Mouse (Mus musculus) stomach, embryonic 16.5 days (tissue): ENCODE measurements around the gene Mgat4d. TPM values are rescaled to one million over a fixed set of nuclear protein-coding genes. Genes with fewer than 3 reads are reported as not detected.

ENCODE experiments used
- ATAC-seq: fragments of 200-750 bp; cut with Nextera tagmentation; 2 replicates; pipeline ENCODE4 v1.8.0; 2017; ENCODE audit warnings: moderate number of reproducible peaks, moderate TSS enrichment; ENCODE audit not compliant: insufficient read depth, low FRiP score
- H3K27ac ChIP-seq: fragments of 300-500 bp; sonication (generic); 2 replicates; pipeline ENCODE4 v1.5.1; 2014; ENCODE audit warnings: low read length
- H3K27me3 ChIP-seq: fragments of 300-500 bp; sonication (generic); 2 replicates; pipeline ENCODE4 v1.6.1; 2014; ENCODE audit warnings: low read length, control low read depth, mixed read lengths; ENCODE audit not compliant: control insufficient read depth, insufficient read depth
- H3K36me3 ChIP-seq: fragments of 300-500 bp; sonication (generic); 2 replicates; pipeline ENCODE4 v1.6.1; 2014; ENCODE audit warnings: low read length; ENCODE audit not compliant: control insufficient read depth, insufficient read depth
- H3K4me1 ChIP-seq: fragments of 300-500 bp; sonication (generic); 2 replicates; pipeline ENCODE4 v1.6.1; 2014; ENCODE audit warnings: low read length, control low read depth, mixed read lengths; ENCODE audit not compliant: control insufficient read depth, insufficient read depth
- H3K4me2 ChIP-seq: fragments of 300-500 bp; sonication (generic); 2 replicates; pipeline ENCODE4 v1.6.1; 2014; ENCODE audit warnings: low read depth, low read length, mixed read lengths
- H3K4me3 ChIP-seq: fragments of 300-500 bp; sonication (generic); replicated peaks from 2 replicates; pipeline ENCODE4 v1.5.1; 2014; ENCODE audit warnings: mild to moderate bottlenecking, low read length
- H3K9ac ChIP-seq: fragments of 300-500 bp; sonication (generic); 2 replicates; pipeline ENCODE4 v1.6.1; 2014; ENCODE audit warnings: low read length
- H3K9me3 ChIP-seq: fragments of 300-500 bp; sonication (generic); replicated peaks from 2 replicates; pipeline ENCODE4 v1.6.1; 2016; ENCODE audit warnings: low read length, control low read depth; ENCODE audit not compliant: control insufficient read depth
- WGBS: fragments of 180-500 bp; shearing (Covaris S2); extraction: QIAGEN DNeasy Blood & Tissue Kit; methylation state at CpG from one replicate; pipeline ENCODE4 v1.1.7; 2014; 5-methylcytosine and 5-hydroxymethylcytosine counted together
- polyA plus RNA-seq: library from polyadenylated mRNA; unstranded; fragments of >200 nt; fragmentation: Nextera tagmentation; extraction: Ambion mirVana; gene quantifications from 2 replicates; pipeline ENCODE4 v1.2.1, GENCODE M21; 2015

The Mgat4d gene
- polyA plus RNA-seq, 1 experiment from 2014 or later = not detected

DNA sequence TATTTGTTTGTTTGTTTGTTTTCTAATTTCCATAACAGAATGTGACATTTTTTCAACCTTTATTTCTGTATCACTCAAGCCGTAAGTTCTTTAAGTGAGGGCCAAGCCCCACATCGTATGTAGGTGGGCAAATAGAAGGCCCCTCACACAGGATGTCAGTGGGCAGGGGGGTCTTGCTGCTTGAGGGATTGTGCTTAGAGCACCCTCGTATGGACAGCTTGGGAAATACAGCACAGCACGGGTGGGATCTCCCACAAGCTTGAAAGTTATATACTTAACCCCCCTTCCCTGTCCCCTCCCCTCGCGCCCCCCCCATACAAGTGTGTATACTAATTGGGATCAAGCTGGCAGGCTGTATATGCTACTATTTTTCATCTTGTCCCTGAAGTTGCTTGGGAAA, 58.6 kb downstream of the Mgat4d start:
- H3K9me3 ChIP-seq = no peaks in the 10 kb centered on the region
- 43% methylated on average over 6 of the region's 6 CpGs for WGBS
- H3K27ac ChIP-seq = no peak overlapping the region
- ATAC-seq = no peak
- H3K4me2 ChIP-seq = no peak overlapping the region
- no peak overlapping the region for H3K9ac ChIP-seq
- no peaks in the 10 kb centered on the region for H3K36me3 ChIP-seq
- no peaks in the 10 kb centered on the region for H3K27me3 ChIP-seq
- H3K4me1 ChIP-seq = no peaks in the 10 kb centered on the region
- no peak overlapping the region for H3K4me3 ChIP-seq

DNA sequence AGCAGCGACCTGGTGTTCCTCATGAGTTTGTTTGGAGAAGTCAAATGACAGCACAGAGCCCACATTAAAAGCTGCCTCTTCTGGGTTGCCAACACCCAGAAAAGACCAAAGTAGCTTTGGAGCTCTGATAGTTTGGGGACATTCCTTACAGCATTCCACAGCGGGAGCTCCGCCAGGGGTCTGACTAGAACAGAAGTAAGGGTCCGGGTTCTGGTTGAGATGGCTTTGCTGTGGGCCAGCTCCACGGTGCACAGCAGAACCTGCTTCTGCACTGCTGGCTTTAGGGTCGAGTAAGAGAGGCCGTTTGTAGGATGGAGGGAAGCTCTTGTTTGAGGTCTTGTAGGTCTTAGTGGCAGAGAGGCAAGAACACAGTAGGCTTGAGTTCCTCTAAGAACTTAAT, 60.2 kb downstream of the Mgat4d start:
- Histone ChIP-seq H3K4me3 (no peak overlapping the region), H3K4me1 (no peaks in the 10 kb centered on the region), H3K27ac (no peak overlapping the region), H3K4me2 (no peak overlapping the region), H3K27me3 (no peaks in the 10 kb centered on the region), H3K9ac (no peak overlapping the region), H3K36me3 (no peaks in the 10 kb centered on the region), H3K9me3 (no peaks in the 10 kb centered on the region)
- ATAC-seq = no peak
- 78% methylated on average over 7 of the region's 7 CpGs for WGBS

DNA sequence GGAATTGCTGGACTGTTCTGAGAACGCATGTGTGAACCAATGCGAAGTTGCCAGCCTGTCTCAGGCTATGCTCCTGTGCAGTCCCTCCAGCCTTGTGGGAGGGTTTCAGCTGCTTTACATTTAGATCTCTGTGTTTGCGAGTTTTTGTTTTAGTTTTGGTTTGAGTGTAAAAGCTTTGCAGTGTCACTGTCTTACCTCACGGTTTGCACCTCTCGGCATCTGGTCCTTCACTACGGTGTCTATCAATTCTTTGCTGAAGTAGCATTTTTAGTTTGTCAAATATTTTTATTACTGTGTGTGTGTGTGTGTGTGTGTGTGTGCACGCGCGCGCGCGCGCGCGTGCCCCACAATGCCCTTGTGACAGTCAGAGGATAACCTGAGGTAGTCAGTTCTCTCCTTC, 68.6 kb downstream of the Mgat4d start:
- ATAC-seq = no peak

DNA sequence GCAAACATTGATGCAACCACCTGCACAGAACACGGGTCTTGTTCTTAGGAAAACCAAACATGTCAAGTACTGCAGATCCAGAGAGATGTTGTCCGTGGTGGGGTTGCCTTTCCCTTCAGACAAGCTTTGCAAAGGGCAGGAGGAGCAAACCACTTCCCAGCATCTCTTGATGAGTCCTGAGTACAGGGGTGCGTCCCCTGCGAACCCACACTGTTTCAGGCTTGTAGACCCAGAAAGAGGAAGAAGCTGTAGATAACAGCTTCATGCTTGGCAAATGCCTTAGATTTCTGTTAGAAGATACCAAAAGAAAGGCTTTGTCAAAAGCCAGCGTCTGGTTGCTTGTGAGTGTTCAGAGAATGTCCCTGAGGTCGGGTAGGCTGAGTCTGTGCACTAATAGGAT, 69.7 kb downstream of the Mgat4d start:
- H3K4me1 ChIP-seq = no peaks in the 10 kb centered on the region
- H3K36me3 ChIP-seq = no peaks in the 10 kb centered on the region
- H3K27me3 ChIP-seq = no peaks in the 10 kb centered on the region
- no peak overlapping the region for H3K27ac ChIP-seq
- no peak overlapping the region for H3K9ac ChIP-seq
- H3K4me2 ChIP-seq = no peak overlapping the region
- ATAC-seq = no peak
- no peaks in the 10 kb centered on the region for H3K9me3 ChIP-seq
- 78% methylated on average over 6 of the region's 6 CpGs for WGBS
- no peak overlapping the region for H3K4me3 ChIP-seq

More for the DNA sequence above, 68.6 kb downstream of the Mgat4d start:
- Histone ChIP-seq H3K9ac (no peak overlapping the region), H3K36me3 (no peaks in the 10 kb centered on the region), H3K4me3 (no peak overlapping the region), H3K4me2 (no peak overlapping the region), H3K27ac (no peak overlapping the region), H3K27me3 (no peaks in the 10 kb centered on the region), H3K9me3 (no peaks in the 10 kb centered on the region), H3K4me1 (no peaks in the 10 kb centered on the region)
- 94% methylated on average over 15 of the region's 15 CpGs for WGBS

DNA sequence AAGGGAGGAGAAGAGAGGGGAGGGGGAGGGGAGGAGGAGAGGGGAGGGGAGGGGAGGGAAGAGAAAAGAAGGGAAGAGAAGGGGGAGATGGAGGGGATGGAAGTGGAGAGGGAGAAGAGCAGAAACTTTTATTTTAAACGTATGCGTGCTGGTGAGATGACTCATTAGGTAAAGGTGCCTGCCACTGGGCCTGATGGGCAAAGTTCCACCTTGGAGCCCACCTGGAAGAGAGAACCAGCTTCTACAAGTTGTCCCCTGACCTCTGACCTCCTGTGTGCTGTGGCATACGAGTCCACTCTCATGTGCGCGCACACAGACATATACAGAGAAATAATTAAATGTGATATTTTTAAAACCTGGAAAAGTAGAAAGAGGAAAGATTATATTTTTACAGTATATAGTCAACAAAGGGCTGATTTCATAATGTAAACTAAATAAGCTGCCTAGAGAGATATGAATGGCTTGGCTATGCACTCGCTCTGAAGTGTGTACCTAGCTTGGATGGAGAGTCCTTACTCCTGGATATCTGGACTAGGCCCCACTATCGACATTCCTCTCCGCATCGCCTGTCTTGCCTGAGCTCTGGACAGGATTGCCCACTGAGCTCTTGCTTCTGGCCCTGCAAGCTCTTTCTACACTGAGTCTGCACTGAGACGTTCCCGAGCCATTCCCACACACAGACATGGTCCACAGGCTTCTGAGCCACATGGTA, 70.7 kb downstream of the Mgat4d start:
- Histone ChIP-seq H3K9me3 (no peaks in the 10 kb centered on the region), H3K27me3 (no peaks in the 10 kb centered on the region), H3K27ac (no peak overlapping the region), H3K4me3 (no peak overlapping the region), H3K4me1 (no peaks in the 10 kb centered on the region), H3K36me3 (no peaks in the 10 kb centered on the region), H3K4me2 (no peak overlapping the region), H3K9ac (no peak overlapping the region)
- 83% methylated on average over 11 of the region's 11 CpGs for WGBS
- no peak for ATAC-seq

DNA sequence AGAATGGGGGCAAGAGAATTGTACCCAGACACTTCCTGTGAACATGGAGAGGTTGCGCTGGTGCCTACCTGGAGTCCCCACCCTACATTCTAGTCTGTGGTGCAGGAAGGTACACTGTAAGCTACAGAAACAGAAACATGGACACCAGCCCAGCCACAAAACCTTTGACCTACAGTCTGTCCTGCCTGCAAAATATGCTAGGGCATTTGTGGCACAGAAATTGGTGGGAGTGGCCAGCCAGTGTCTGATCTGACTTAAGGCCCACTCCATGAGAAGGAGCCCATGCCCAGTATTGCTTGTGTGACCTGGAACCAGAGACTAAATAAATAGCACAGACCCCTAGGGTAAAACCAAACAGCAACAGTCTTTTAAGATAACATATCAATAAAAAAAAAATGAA, 73.1 kb downstream of the Mgat4d start:
- Histone ChIP-seq H3K9me3 (no peaks in the 10 kb centered on the region), H3K9ac (no peak overlapping the region), H3K4me1 (no peaks in the 10 kb centered on the region), H3K4me3 (no peak overlapping the region), H3K36me3 (no peaks in the 10 kb centered on the region), H3K27ac (no peak overlapping the region), H3K27me3 (no peaks in the 10 kb centered on the region), H3K4me2 (no peak overlapping the region)
- no peak for ATAC-seq
- WGBS = 93% methylated on average over 1 of the region's 1 CpGs

DNA sequence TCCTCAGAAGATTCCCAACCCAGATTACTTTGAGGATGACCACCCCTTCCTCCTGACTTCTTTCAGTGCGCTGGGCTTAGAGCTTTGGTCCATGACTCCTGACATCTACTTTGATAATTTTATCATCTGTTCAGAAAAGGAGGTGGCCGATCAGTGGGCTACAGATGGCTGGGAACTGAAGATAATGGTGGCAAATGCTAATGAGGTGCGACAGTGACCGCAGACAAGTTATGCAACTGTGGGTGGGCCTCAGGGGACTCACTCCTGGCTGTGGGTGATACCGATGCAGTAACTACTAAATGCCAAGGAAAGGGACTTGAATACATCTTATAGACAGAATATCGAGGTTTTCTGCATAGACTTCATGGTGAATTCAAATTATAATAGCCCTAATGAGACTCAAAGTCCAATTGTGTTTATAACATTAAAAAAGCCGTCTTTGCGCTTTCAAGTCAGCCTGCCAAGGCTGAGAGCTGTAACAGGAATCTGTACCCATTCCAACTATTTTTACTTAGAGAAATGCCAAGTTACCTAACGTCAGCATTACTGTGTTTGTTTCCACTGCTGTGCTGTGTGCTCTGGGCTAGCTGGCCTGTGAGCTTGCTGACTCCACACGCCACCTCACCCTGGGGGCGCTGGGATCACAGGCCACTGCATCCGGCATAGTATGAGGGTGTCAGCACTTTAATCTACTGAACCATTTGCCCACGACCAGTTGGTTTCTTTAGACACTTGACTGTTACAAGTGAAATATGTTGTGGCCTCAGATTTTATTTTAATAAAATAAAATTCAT, 75.0 kb downstream of the Mgat4d start:
- Histone ChIP-seq H3K27ac (no peak overlapping the region), H3K4me2 (no peak overlapping the region), H3K4me3 (no peak overlapping the region), H3K27me3 (no peaks in the 10 kb centered on the region), H3K9ac (no peak overlapping the region), H3K36me3 (no peaks in the 10 kb centered on the region), H3K9me3 (no peaks in the 10 kb centered on the region), H3K4me1 (no peaks in the 10 kb centered on the region)
- ATAC-seq = 0 out of 2 replicates have a peak, but pooled peaks have one; percentile 29
- 72% methylated on average over 13 of the region's 13 CpGs for WGBS

DNA sequence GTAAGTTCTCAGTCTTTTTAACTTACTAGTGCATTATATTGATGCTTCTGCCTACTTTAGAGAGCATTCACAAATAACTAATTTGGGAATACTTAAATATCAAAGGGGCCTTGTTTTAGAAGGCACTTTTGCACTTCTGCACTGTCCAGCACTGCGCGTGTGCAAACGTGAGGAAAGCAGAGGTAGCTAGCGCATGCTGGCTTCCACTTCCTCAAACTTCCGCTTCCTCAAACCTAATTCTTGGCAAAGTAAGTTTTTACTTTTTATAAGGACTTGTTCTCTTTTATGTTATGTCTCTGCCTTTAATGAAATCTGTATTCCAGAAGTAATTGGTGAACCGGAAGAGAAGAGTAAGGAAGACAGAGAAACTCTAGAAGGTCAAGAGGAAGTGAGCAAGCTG, 76.9 kb downstream of the Mgat4d start:
- Histone ChIP-seq H3K4me1 (no peaks in the 10 kb centered on the region), H3K9me3 (no peaks in the 10 kb centered on the region), H3K4me2 (no peak overlapping the region), H3K9ac (no peak overlapping the region), H3K36me3 (no peaks in the 10 kb centered on the region), H3K27ac (no peak overlapping the region), H3K27me3 (no peaks in the 10 kb centered on the region), H3K4me3 (no peak overlapping the region)
- WGBS = 87% methylated on average over 6 of the region's 6 CpGs
- no peak for ATAC-seq

DNA sequence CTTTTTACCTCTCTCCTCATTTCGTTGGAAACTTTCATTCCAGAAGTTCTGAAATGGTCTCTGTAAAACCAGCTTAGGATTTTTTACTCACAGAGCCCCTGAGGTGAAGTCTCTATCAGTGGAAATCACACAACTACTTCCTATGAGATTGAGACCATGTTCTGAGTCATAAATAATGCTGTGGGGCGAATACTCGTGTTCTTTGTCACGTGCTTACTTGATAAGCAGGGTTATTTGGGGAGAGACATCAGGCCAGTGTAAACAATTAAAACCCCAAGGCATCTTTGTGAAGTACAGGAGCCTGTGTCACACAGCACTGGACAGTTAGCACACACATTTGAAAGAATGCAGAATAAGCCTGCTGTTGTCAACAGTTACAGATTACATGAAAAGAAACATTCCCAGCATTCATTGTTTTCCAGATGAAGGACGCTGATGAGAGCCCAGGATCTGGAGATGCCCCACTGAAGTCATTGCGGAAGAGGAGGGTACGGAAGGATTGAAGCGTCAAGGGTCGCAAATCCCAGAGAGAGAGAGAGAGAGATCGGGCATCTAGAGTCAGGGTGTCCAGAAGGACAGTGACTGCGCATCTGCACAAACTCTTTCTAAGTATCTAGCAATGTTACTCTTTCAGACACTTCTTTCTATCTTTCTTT, 78.0 kb downstream of the Mgat4d start:
- Histone ChIP-seq H3K36me3 (no peaks in the 10 kb centered on the region), H3K27ac (no peak overlapping the region), H3K27me3 (no peaks in the 10 kb centered on the region), H3K4me3 (no peak overlapping the region), H3K9ac (no peak overlapping the region), H3K9me3 (no peaks in the 10 kb centered on the region), H3K4me1 (no peaks in the 10 kb centered on the region), H3K4me2 (no peak overlapping the region)
- no peak for ATAC-seq
- 66% methylated on average over 11 of the region's 11 CpGs for WGBS
